21 mouse cellular contexts compared by ENCODE assay signal in genomic region chr8:57317107-57317506, GRCm38 (mm10). TPM values are rescaled to one million over a fixed set of nuclear protein-coding genes. Genes with fewer than 3 reads are reported as not detected.
DNase-seq lines count a peak whose midpoint lies in the region; ATAC-seq lines count a peak whose summit lies in the region.
"Had no signal": no experiment of that assay in that cellular context is flagged by ENCODE, and none has a peak within 500 bp of the region (broad histone marks: within the 10 kb centered on the region; RNA-seq: fewer than 3 reads in every experiment).

No protein-coding gene starts in this region.

- no peaks in the 10 kb centered on the region for H3K9me3 ChIP-seq in heart, embryonic 11.5 days (replicated peaks; ENCODE audit: control insufficient read depth, low read length)
- H3K9me3 ChIP-seq in embryonic facial prominence, embryonic 13.5 days: no peaks in the 10 kb centered on the region
- H3K9me3 ChIP-seq in limb, embryonic 10.5 days (replicated peaks): no peaks in the 10 kb centered on the region
- H3K9me3 ChIP-seq in forebrain, embryonic 14.5 days (replicated peaks; ENCODE audit: control insufficient read depth, low read length): no peaks in the 10 kb centered on the region
- H3K9me3 ChIP-seq: midbrain, embryonic 12.5 days had no signal

- peaks cover 3% of the 10 kb centered on the region; the same call in 1 of the 2 replicates for H3K27me3 ChIP-seq in heart, embryonic 11.5 days (ENCODE audit: control insufficient read depth, insufficient read depth, low read length)
- peaks cover 97% of the 10 kb centered on the region for H3K27me3 ChIP-seq in embryonic facial prominence, embryonic 13.5 days
- H3K27me3 ChIP-seq in limb, embryonic 10.5 days (ENCODE audit: low read depth, poor library complexity, severe bottlenecking): peaks cover 86% of the 10 kb centered on the region
- peaks cover 88% of the 10 kb centered on the region for H3K27me3 ChIP-seq in forebrain, embryonic 14.5 days (replicated peaks; ENCODE audit: control insufficient read depth, insufficient read depth, low read length)

- H3K4me3 ChIP-seq in heart, embryonic 11.5 days (ENCODE audit: low read depth, low read length): peak overlapping the region; percentile 17
- peak overlapping the region; percentile 18; the same call in 1 of the 2 replicates for H3K4me3 ChIP-seq in embryonic facial prominence, embryonic 13.5 days
- H3K4me3 ChIP-seq in limb, embryonic 10.5 days: peak overlapping the region; percentile 89; the same call in 1 of the 2 replicates
- no peak overlapping the region for H3K4me3 ChIP-seq in forebrain, embryonic 14.5 days (ENCODE audit: low read depth, low read length)
- H3K4me3 ChIP-seq: erythroblast, embryonic 14.5 days; midbrain, embryonic 12.5 days had no signal

- H3K27ac ChIP-seq in heart, embryonic 11.5 days (ENCODE audit: low read depth, low read length): peak overlapping the region; percentile 99
- peak overlapping the region; percentile 51; the same call in 1 of the 2 replicates for H3K27ac ChIP-seq in embryonic facial prominence, embryonic 13.5 days
- H3K27ac ChIP-seq in limb, embryonic 10.5 days: peak overlapping the region; percentile 99; the same call in 1 of the 2 replicates
- H3K27ac ChIP-seq in forebrain, embryonic 14.5 days (ENCODE audit: low read depth, low read length): no peak overlapping the region
- H3K27ac ChIP-seq: midbrain, embryonic 12.5 days had no signal

- peaks cover 17% of the 10 kb centered on the region for H3K4me1 ChIP-seq in heart, embryonic 11.5 days (ENCODE audit: control insufficient read depth, insufficient read depth, low read length)
- H3K4me1 ChIP-seq in embryonic facial prominence, embryonic 13.5 days: peaks cover 23% of the 10 kb centered on the region
- H3K4me1 ChIP-seq in limb, embryonic 10.5 days: peaks cover 61% of the 10 kb centered on the region
- H3K4me1 ChIP-seq in forebrain, embryonic 14.5 days (ENCODE audit: control insufficient read depth, insufficient read depth, low read length): peaks cover 10% of the 10 kb centered on the region

- peak overlapping the region; percentile 66 for H3K9ac ChIP-seq in heart, embryonic 11.5 days (ENCODE audit: low read depth, low read length)
- H3K9ac ChIP-seq in embryonic facial prominence, embryonic 13.5 days: peak overlapping the region; percentile 61
- H3K9ac ChIP-seq in forebrain, embryonic 14.5 days (ENCODE audit: low read length): no peak overlapping the region
- H3K9ac ChIP-seq: midbrain, embryonic 12.5 days had no signal

- peak overlapping the region; percentile 74 for H3K4me2 ChIP-seq in heart, embryonic 11.5 days
- H3K4me2 ChIP-seq in embryonic facial prominence, embryonic 13.5 days: peak overlapping the region; percentile 66
- no peak overlapping the region for H3K4me2 ChIP-seq in forebrain, embryonic 14.5 days (ENCODE audit: low read length)
- H3K4me2 ChIP-seq: midbrain, embryonic 12.5 days had no signal

- H3K36me3 ChIP-seq in heart, embryonic 11.5 days (ENCODE audit: control insufficient read depth, insufficient read depth, low read length): no peaks in the 10 kb centered on the region
- H3K36me3 ChIP-seq in embryonic facial prominence, embryonic 13.5 days: no peaks in the 10 kb centered on the region
- H3K36me3 ChIP-seq in limb, embryonic 10.5 days: no peaks in the 10 kb centered on the region
- no peaks in the 10 kb centered on the region for H3K36me3 ChIP-seq in forebrain, embryonic 14.5 days (ENCODE audit: control insufficient read depth, insufficient read depth, low read length)
- H3K36me3 ChIP-seq: midbrain, embryonic 12.5 days had no signal

- DNase-seq in heart, adult 9 months (ENCODE audit: low spot score in 2 of 2): no peak
- peak; percentile 17 for DNase-seq in embryo, embryonic 11 days
- DNase-seq in limb, embryonic 10.5 days (ENCODE audit: low spot score): no peak
- DNase-seq in forebrain, embryonic 14.5 days (ENCODE audit: low spot score): no peak
- no peak for DNase-seq in layer of hippocampus, adult 8-10 months (ENCODE audit: low spot score in 2 of 2)
- DNase-seq: B cell, adult 2 months; cerebellum, postnatal 14 days; kidney, adult 11 months; kidney, postnatal 14 days; lung, postnatal 36 days; thymus, adult 18-20 months had no signal

- no peak for ATAC-seq in heart, embryonic 11.5 days (replicated peaks; ENCODE audit: insufficient number of reproducible peaks, low FRiP score, low TSS enrichment)
- ATAC-seq in embryonic facial prominence, embryonic 13.5 days (ENCODE audit: insufficient number of reproducible peaks, insufficient read depth, low FRiP score, low TSS enrichment, low read depth): no peak
- no peak for ATAC-seq in forebrain, embryonic 14.5 days
- ATAC-seq in inflammation-experienced regulatory T-cells, adult 6 months: no peak
- ATAC-seq: forebrain, embryonic 16.5 days had no signal

RNA-seq across cellular contexts. Expression of gene Hand2, which starts 3.7 kb away (rescaled TPM):
- 17.2 and 17.9 TPM in 2 replicates for polyA plus RNA-seq in heart, embryonic 11.5 days (2014; fragmentation: Nextera tagmentation; extraction: Ambion mirVana)
- polyA plus RNA-seq in embryonic facial prominence, embryonic 13.5 days (2015; fragmentation: Nextera tagmentation; extraction: Ambion mirVana): 2.8 and 8.3 TPM in 2 replicates
- 9.8 and 10.1 TPM in 2 replicates for polyA plus RNA-seq in limb, embryonic 10.5 days (2016; fragmentation: Nextera tagmentation; extraction: Ambion mirVana)
- not detected in 2 replicates for polyA plus RNA-seq in forebrain, embryonic 14.5 days (2014; fragmentation: Nextera tagmentation; extraction: Ambion mirVana)
- total RNA-seq in layer of hippocampus, adult 8-10 months (2022): not detected
- not detected for polyA plus RNA-seq in inflammation-experienced regulatory T-cells, adult 6 months (2017; shearing (Covaris generic))
- total RNA-seq: gastrocnemius, adult 18-20 months; hematopoietic stem cell, adult 5-6 weeks; layer of hippocampus, postnatal 14 days; left cerebral cortex, postnatal 25 days had no signal
- polyA plus RNA-seq: erythroblast, embryonic 14.5 days; forebrain, embryonic 16.5 days; midbrain, embryonic 12.5 days had no signal
